Mouse (Mus musculus) limb, embryonic 13.5 days (tissue): Measurements from ENCODE around the gene Pde4d. TPM values are rescaled to one million over a fixed set of nuclear protein-coding genes. Genes with fewer than 3 reads are reported as not detected.

Experiments used
- ATAC-seq: fragments of 200-750 bp; cut with Nextera tagmentation; 2 replicates; pipeline ENCODE4 v1.8.0; 2017; ENCODE audit warnings: low read depth, moderate number of reproducible peaks, moderate TSS enrichment; ENCODE audit not compliant: low FRiP score
- H3K27ac ChIP-seq: fragments of 300-500 bp; sonication (generic); 2 replicates; pipeline ENCODE4 v1.5.1; 2015; ENCODE audit warnings: inconsistent platforms, mild to moderate bottlenecking, moderate library complexity
- H3K27me3 ChIP-seq: fragments of 300-500 bp; sonication (generic); 2 replicates; pipeline ENCODE4 v1.6.1; 2015; ENCODE audit warnings: mild to moderate bottlenecking, inconsistent platforms
- H3K36me3 ChIP-seq: fragments of 300-500 bp; sonication (generic); 2 replicates; pipeline ENCODE4 v1.6.1; 2015; ENCODE audit warnings: inconsistent platforms, mild to moderate bottlenecking, moderate library complexity
- H3K4me1 ChIP-seq: fragments of 300-500 bp; sonication (generic); 2 replicates; pipeline ENCODE4 v1.6.1; 2015; ENCODE audit warnings: inconsistent platforms
- H3K4me2 ChIP-seq: fragments of 300-500 bp; sonication (generic); replicated peaks from 2 replicates; pipeline ENCODE4 v1.6.1; 2015; ENCODE audit warnings: inconsistent platforms, mild to moderate bottlenecking, moderate library complexity
- H3K4me3 ChIP-seq: fragments of 300-500 bp; sonication (generic); 2 replicates; pipeline ENCODE4 v1.5.1; 2015; ENCODE audit warnings: moderate library complexity, mild to moderate bottlenecking, inconsistent platforms
- H3K9ac ChIP-seq: fragments of 300-500 bp; sonication (generic); 2 replicates; pipeline ENCODE4 v1.6.1; 2015; ENCODE audit warnings: mild to moderate bottlenecking, inconsistent platforms
- H3K9me3 ChIP-seq: fragments of 300-500 bp; sonication (generic); 2 replicates; pipeline ENCODE4 v1.6.1; 2016; ENCODE audit warnings: inconsistent platforms
- WGBS: fragments of 180-500 bp; shearing (Covaris S2); methylation state at CpG from one replicate; pipeline ENCODE4 v1.1.7; 2015; 5-methylcytosine and 5-hydroxymethylcytosine counted together
- polyA plus RNA-seq: library from polyadenylated mRNA; unstranded; fragments of >200 nt; fragmentation: Nextera tagmentation; extraction: Ambion mirVana; gene quantifications from 2 replicates; pipeline ENCODE4 v1.2.1, GENCODE M21; 2015

Gene Pde4d
- polyA plus RNA-seq, 1 experiment from 2014 or later: 22.3 TPM

DNA sequence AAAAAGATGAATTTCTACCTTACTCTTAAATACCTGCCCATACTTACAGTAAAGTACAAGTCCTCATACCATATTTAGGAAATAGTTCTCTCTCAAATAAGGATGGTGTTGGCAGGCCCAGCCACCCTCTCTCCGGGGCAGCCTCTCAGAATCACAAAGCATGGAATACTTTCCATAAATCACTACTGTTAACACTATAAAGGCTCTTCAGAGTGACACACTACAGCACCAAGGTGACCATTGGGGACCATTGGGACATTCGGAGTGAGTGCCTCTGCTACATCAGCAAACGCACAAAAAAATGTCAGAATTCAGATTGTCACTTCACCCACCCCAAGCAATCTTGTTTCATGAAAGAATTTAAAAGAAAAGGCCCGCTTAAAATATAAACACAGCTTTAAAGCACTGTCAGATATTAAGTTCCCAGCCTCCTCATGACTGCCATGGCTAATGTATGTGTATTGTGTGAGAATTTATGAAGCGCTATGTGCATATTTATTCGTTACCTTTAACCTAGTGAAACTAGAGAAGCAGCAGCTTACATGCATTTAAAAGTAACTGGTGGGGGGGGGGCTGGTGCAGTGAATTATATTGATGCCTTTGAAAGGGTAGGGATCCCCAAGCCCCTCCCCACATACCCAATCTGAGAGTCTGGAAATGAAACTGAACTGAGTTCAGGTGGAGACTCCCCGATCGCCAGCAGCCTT is 769.4 kb downstream of the Pde4d start:
- Histone ChIP-seq H3K4me3 (no peak overlapping the region), H3K9me3 (no peaks in the 10 kb centered on the region), H3K4me1 (no peaks in the 10 kb centered on the region), H3K36me3 (no peaks in the 10 kb centered on the region), H3K4me2 (no peak overlapping the region), H3K9ac (no peak overlapping the region), H3K27ac (no peak overlapping the region), H3K27me3 (no peaks in the 10 kb centered on the region)
- 66% methylated on average over 8 of the region's 8 CpGs for WGBS
- ATAC-seq: no peak

DNA sequence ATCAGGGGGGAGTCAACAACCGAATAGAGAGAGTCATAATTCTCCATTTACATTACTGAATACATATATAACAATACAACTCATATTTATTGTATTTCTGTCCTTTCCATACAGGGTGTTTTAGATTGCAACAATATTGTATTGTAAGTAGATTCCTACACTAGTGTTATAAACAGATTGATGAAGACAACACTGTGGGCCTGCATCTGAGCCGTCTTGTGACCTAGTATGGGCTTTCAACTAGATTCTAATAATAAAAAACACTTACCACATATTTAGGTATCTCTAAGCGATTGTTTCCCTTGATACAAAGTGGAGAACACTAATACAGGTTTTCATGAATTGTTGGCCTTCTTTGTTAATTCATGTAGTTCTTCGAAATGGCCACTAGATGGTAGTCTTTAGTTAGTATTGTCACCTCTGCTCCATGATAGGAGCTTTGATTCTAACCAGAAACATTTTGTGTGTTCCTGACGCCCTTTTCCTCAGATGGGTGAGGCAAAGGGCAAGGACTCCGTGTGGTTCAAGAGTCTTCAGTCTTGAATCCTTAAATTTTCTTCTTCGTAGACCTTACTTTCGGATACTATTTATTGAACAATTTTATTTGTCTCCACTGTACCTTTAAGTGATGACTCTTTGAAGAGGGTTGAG is 779.3 kb downstream of the Pde4d start:
- Histone ChIP-seq H3K4me3 (peak overlapping the region; percentile 19), H3K4me1 (peaks cover 28% of the 10 kb centered on the region), H3K9ac (no peak overlapping the region), H3K4me2 (peak overlapping the region; percentile 56), H3K27ac (no peak overlapping the region), H3K36me3 (no peaks in the 10 kb centered on the region), H3K27me3 (no peaks in the 10 kb centered on the region), H3K9me3 (no peaks in the 10 kb centered on the region)
- peak; percentile 70 for ATAC-seq
- whole genome bisulfite sequencing: 23% methylated on average over 8 of the region's 8 CpGs

DNA sequence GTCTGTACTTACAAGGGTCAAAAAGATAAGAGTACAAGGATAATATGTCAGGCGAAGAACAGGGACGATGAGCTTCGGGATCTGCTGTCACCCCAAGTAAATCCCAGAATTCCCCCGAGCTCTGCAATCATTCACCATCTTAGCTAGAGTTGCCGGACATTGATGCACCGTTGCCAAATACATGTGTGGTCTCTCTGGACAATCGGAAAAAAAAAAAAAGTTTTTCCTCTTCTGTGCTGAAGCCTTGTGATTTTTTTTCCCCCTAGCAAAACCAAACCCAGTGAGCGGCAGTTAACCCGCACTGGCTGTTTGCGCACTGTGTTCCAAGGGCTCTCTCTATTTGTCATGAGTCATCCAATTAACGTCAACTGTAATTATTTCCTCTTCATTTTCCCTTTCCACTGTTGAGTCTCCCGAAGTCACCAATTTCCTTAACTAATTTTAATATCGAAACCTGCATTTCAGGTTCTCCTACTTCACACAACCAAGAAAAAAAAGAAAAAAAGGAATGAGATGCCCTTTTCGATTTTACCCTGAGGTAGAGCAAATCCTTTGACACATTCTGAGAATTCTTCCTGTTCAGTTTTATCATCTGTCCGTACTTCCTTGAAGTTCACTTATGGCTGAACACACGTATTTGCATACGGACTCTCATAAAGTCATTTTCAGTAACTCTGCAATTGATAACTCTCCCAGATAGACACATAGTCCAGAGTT is 780.0 kb downstream of the Pde4d start:
- no peak overlapping the region for H3K27ac ChIP-seq
- H3K4me2 ChIP-seq: peak overlapping the region; percentile 56
- ATAC-seq: no peak
- H3K27me3 ChIP-seq: no peaks in the 10 kb centered on the region
- H3K36me3 ChIP-seq: no peaks in the 10 kb centered on the region
- H3K9me3 ChIP-seq: no peaks in the 10 kb centered on the region
- H3K4me1 ChIP-seq: peaks cover 35% of the 10 kb centered on the region
- no peak overlapping the region for H3K9ac ChIP-seq
- peak overlapping the region; percentile 19 for H3K4me3 ChIP-seq
- 47% methylated on average over 17 of the region's 17 CpGs for WGBS

DNA sequence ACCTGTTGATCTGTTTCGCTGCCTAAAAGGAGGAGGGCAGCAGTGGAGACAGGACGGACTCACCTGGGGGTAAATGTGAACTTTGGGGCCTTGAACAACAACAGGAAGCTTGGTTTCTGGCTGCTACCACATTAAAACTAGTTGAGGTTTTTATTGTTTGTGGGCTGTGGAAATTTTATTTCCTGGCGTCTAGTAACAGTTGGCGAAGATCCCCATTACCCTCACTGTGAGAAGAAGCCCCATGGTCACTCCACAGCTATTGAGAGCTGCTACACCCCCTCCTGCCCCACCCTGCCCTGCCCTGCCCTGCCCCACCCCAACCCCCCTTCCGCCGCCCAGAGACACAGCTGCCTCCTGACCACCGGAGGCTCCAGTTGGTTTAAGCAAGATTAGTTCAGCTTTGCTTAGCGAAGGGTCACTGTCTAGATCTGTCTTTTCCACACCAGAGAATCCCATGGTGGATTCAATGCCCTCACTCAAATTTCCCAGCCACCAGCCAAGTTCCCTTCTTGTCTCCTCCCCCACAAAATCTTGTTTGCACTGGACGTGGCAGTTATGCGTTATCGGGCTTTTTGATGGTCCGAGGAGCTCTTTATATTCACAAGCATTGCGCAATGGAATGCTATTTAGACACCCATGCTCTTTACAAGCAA is 780.7 kb downstream of the Pde4d start:
- Histone ChIP-seq H3K4me1 (peaks cover 35% of the 10 kb centered on the region), H3K27ac (no peak overlapping the region), H3K4me3 (no peak overlapping the region), H3K27me3 (no peaks in the 10 kb centered on the region), H3K9ac (no peak overlapping the region), H3K36me3 (no peaks in the 10 kb centered on the region), H3K4me2 (peak overlapping the region; percentile 56), H3K9me3 (no peaks in the 10 kb centered on the region)
- ATAC-seq: peak; percentile 46; the same call in 1 of the 2 replicates
- WGBS: 42% methylated on average over 13 of the region's 13 CpGs

DNA sequence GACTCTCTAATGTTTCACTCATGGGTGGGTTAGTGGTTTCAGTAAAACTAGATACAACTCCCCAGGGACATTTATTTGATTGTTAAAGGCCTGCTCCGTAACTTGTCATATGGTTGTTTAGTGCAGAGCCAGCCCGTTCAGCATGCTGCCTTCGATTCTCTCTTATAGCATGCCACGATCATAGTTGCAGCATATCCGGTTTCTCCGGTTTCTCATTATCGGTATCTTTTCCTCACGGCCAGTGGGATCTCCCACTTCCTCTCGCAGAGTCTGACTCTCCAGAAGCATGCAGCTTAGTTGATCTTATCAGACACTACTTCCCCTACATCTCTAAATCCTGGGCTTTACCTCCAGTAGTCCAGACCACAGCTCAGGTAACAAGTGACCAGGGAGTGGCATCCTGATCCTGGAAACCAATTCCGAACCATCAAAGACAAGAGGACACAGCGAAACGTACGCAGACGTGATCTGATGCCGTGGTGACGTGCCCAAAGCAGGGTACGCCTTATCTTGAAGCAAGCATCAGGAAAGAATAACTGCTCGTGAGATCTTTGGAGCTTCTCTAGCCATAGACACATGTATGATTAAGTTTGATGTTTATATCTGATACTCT is 782.2 kb downstream of the Pde4d start:
- no peak overlapping the region for H3K27ac ChIP-seq
- H3K4me1 ChIP-seq: peaks cover 35% of the 10 kb centered on the region
- H3K4me2 ChIP-seq: no peak overlapping the region; the same call in 1 of the 2 replicates
- no peak overlapping the region for H3K4me3 ChIP-seq
- H3K27me3 ChIP-seq: no peaks in the 10 kb centered on the region
- no peaks in the 10 kb centered on the region for H3K9me3 ChIP-seq
- no peaks in the 10 kb centered on the region for H3K36me3 ChIP-seq
- 66% methylated on average over 18 of the region's 18 CpGs for WGBS
- no peak overlapping the region for H3K9ac ChIP-seq
- ATAC-seq: no peak

DNA sequence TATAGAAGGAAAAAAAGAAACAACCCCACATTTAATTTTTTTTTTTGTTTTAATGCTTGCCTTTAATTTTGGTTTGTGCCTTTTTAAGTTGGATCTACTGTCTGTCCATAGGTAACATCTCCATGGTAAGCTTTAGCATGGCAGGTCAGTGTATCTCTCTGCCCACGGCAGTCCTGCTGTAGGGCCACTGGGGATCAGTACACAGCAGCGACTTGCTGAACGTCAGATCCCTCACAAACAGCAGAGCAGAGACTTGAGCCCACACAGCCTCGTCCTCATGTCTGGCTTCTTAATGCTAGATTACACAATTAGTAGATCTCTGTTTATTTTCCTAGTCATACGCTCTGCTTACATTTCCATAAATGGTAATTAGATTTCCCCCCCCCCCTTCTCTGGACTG is 782.8 kb downstream of the Pde4d start:
- H3K4me2 ChIP-seq: no peak overlapping the region
- 66% methylated on average over 5 of the region's 5 CpGs for WGBS
- no peaks in the 10 kb centered on the region for H3K36me3 ChIP-seq
- H3K9me3 ChIP-seq: no peaks in the 10 kb centered on the region
- no peaks in the 10 kb centered on the region for H3K27me3 ChIP-seq
- no peak for ATAC-seq
- peaks cover 35% of the 10 kb centered on the region for H3K4me1 ChIP-seq
- no peak overlapping the region for H3K27ac ChIP-seq
- H3K9ac ChIP-seq: no peak overlapping the region
- H3K4me3 ChIP-seq: no peak overlapping the region

DNA sequence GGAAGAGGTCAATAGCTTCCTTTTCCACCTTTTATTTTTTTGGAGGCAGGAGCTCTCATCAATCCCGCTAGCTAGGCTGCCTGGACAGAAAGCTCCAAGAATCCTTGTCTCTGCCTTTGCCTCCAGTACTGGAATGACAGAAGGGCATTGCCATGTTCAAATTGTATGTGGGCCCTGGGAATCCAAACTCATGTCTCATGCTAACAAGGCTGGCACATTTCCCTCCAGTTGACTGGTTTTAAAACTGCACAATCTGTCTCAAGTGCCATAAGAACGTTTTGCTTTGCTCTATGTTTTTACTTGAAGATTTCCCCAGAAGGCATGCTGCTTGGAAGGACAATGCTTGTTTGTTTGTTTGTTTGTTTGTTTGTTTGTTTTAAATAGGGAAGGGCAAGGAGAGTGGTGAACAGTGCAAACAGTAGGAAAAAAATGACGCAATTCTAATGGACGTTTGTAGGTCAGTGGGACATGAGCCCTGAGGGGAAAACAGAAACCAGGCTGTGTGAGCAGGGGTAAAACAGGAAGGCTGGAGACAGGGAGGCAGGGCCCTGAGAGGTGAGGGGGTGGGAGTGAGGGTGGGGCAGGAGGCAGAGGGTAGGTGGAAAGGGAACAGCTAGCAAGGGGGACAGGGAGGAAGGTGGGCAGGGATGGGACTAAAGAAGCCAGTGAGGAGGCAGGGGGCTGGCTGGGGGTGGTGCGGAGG is 784.3 kb downstream of the Pde4d start:
- Histone ChIP-seq H3K27ac (no peak overlapping the region), H3K36me3 (no peaks in the 10 kb centered on the region), H3K27me3 (no peaks in the 10 kb centered on the region), H3K9me3 (no peaks in the 10 kb centered on the region), H3K4me1 (peaks cover 35% of the 10 kb centered on the region), H3K4me2 (no peak overlapping the region), H3K4me3 (no peak overlapping the region), H3K9ac (no peak overlapping the region)
- no peak for ATAC-seq
- WGBS: 34% methylated on average over 5 of the region's 5 CpGs

DNA sequence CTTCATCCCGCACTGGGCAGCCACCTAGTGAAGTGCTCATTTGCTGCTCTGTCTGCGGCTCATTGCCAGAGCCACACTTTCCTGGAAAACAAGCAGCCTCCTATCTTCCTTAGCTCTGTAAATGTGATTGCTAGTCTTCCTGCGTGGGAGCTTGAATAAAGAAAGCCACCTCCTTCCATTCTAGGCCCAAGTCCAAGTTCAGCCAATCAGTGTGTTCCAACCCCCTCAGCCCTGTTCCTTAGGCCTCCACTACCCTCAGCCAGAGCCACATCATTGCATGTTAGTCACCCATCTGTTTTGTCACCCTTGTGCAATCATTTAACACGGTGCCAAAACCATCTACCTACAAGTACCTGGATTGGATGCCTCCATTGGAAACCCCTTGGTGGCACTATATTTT is 786.3 kb downstream of the Pde4d start:
- ATAC-seq: no peak
- Histone ChIP-seq H3K4me2 (no peak overlapping the region), H3K4me3 (no peak overlapping the region), H3K4me1 (peaks cover 20% of the 10 kb centered on the region), H3K9me3 (no peaks in the 10 kb centered on the region), H3K36me3 (no peaks in the 10 kb centered on the region), H3K27me3 (no peaks in the 10 kb centered on the region), H3K9ac (no peak overlapping the region), H3K27ac (no peak overlapping the region)
- 74% methylated on average over 4 of the region's 4 CpGs for WGBS

DNA sequence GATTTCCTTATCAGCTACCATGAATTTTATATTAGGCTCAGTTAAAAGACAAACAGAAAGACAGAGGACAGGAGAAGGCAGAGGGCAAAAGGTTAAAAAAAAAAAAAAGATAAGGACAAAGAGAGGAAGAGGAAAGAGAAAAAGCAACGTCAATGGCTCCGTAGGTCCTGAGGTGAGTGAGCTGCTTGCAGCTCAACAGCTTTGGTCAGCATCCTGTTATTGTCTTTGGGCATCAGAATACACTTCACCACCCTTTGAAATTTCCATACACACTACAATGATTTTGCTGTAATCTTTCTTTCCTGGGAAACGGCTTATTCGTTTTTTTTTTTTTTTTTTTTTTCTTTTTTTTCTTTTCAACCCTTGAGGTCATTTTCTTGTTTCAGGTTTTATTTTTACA is 788.9 kb downstream of the Pde4d start:
- H3K27ac ChIP-seq: no peak overlapping the region
- 74% methylated on average over 4 of the region's 4 CpGs for WGBS
- ATAC-seq: no peak
- no peak overlapping the region for H3K4me3 ChIP-seq
- H3K4me2 ChIP-seq: no peak overlapping the region
- no peak overlapping the region for H3K9ac ChIP-seq
- no peaks in the 10 kb centered on the region for H3K27me3 ChIP-seq
- no peaks in the 10 kb centered on the region for H3K36me3 ChIP-seq
- peaks cover 17% of the 10 kb centered on the region for H3K4me1 ChIP-seq
- H3K9me3 ChIP-seq: no peaks in the 10 kb centered on the region

DNA sequence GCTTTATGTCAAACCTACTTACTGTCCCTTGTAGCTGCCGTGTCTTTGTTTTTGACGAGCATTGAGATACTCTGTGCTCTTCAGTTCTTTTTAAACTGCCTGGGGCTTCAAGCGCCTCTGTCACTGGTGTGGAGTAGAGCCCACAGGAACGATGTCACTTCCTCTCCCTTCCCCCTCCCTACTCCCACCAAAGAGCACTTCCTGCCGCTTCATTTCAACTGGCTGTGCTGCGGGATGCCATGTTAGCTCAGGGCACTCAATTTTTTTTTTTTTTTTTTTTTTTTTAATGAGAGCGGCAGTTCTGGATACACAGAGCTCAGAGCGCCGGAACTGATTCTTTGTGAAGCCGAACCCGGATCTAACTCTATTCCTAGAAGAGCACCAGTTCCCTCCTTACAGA is 789.5 kb downstream of the Pde4d start:
- Histone ChIP-seq H3K9me3 (no peaks in the 10 kb centered on the region), H3K27me3 (no peaks in the 10 kb centered on the region), H3K4me3 (no peak overlapping the region), H3K4me1 (peaks cover 14% of the 10 kb centered on the region), H3K27ac (no peak overlapping the region), H3K9ac (no peak overlapping the region), H3K4me2 (peak overlapping the region; percentile 12; the same call in 1 of the 2 replicates), H3K36me3 (no peaks in the 10 kb centered on the region)
- no peak for ATAC-seq
- WGBS: 58% methylated on average over 11 of the region's 11 CpGs

DNA sequence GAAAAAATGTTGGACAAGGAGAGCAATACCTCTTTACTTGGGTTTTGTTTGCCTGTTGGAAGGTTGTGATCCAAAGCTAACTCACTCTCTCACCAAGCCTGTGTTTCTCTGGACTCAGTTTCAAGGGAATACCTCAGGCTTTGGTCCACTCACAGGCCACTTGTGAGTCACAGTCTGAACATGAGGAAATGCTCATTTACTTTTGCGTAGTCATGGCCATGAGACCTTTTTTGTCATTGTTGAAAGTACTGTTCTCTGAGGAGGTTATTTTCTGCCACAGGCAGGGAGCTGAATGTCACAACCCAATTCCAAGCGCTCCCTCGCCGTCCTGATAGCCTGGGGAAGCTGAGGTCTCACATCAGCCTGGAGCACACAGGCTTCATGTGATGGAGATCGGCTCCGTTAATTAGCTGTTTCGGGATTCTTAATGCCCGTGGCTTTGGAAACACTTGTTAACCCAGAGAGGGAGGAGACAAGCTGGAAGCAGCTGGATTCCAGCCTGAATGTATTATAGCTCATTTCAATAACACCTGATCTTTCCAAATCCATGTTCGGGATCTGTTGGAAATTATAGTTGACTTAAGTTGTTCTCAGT is 792.8 kb downstream of the Pde4d start:
- WGBS: 43% methylated on average over 9 of the region's 9 CpGs

More for the DNA sequence above, 792.8 kb downstream of the Pde4d start:
- Histone ChIP-seq H3K9me3 (no peaks in the 10 kb centered on the region), H3K27me3 (no peaks in the 10 kb centered on the region), H3K9ac (no peak overlapping the region), H3K4me2 (peak overlapping the region; percentile 25; the same call in 1 of the 2 replicates), H3K4me1 (peaks cover 9% of the 10 kb centered on the region), H3K4me3 (no peak overlapping the region), H3K27ac (no peak overlapping the region), H3K36me3 (no peaks in the 10 kb centered on the region)
- no peak for ATAC-seq
